Mouse (Mus musculus) embryonic facial prominence, embryonic 10.5 days (tissue): ENCODE measurements around the gene Serpinb6b. TPM values are rescaled to one million over a fixed set of nuclear protein-coding genes. Genes with fewer than 3 reads are reported as not detected.

Experiments used
- DNase-seq: peaks from one replicate; pipeline ENCODE4 v3.0.0-alpha.2; 2017; ENCODE audit warnings: low spot score
- H3K27ac ChIP-seq: fragments of 300-500 bp; sonication (generic); replicated peaks from 2 replicates; pipeline ENCODE4 v1.5.1; 2016; ENCODE audit warnings: mild to moderate bottlenecking
- H3K27me3 ChIP-seq: fragments of 300-500 bp; sonication (generic); replicated peaks from 2 replicates; pipeline ENCODE4 v1.6.1; 2016; ENCODE audit warnings: low read depth, mild to moderate bottlenecking; ENCODE audit not compliant: poor library complexity, severe bottlenecking
- H3K36me3 ChIP-seq: fragments of 300-500 bp; sonication (generic); replicated peaks from 2 replicates; pipeline ENCODE4 v1.6.1; 2016; ENCODE audit warnings: mild to moderate bottlenecking, moderate library complexity
- H3K4me1 ChIP-seq: fragments of 300-500 bp; sonication (generic); 2 replicates; pipeline ENCODE4 v1.6.1; 2016
- H3K4me3 ChIP-seq: fragments of 300-500 bp; sonication (generic); 2 replicates; pipeline ENCODE4 v1.5.1; 2016; ENCODE audit warnings: mild to moderate bottlenecking, moderate library complexity
- H3K9me3 ChIP-seq: fragments of 300-500 bp; sonication (generic); 2 replicates; pipeline ENCODE4 v1.6.1; 2016; ENCODE audit warnings: mild to moderate bottlenecking
- WGBS: fragments of 180-500 bp; shearing (Covaris S2); methylation state at CpG from one replicate; pipeline ENCODE4 v1.1.7; 2016; 5-methylcytosine and 5-hydroxymethylcytosine counted together
- polyA plus RNA-seq: library from polyadenylated mRNA; unstranded; fragments of >200 nt; fragmentation: Nextera tagmentation; extraction: Ambion mirVana; gene quantifications from 2 replicates; pipeline ENCODE4 v1.2.1, GENCODE M21; 2016

Gene Serpinb6b
- polyA plus RNA-seq, 1 experiment from 2014 or later = 1.7 TPM

DNA sequence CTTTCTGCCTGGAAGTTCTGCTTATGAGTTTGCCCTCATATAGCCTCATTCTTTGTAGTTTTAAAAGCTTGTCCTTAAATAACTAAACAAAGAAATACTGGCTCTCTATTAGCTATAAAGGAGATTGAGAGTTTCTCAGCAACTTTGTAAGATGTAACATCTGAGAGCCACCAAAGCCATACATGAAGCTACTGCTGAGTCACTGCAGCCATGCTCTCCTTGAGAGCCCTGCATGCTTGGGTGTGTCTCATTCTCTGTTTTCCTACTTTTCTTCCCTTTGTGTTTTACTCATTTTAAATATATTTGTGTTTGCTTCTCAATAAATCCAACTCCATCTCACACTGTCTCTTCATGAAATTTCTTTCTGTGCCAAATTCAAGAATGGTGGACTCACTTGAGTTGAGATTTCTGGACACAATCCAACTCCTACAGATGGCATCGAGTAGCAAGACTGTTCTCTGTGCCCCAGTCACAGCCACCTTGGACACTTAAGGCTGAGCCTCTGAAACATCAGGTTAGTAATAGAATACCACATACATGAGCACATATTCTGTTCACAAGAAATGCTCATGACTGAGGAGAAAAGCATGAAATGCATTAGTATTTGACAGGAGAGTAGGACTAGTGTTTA, 61.5 kb downstream of the Serpinb6b start:
- DNase-seq = no peak
- no peak overlapping the region for H3K4me3 ChIP-seq
- no peak overlapping the region for H3K27ac ChIP-seq
- no peaks in the 10 kb centered on the region for H3K9me3 ChIP-seq
- no peaks in the 10 kb centered on the region for H3K36me3 ChIP-seq
- no peaks in the 10 kb centered on the region for H3K4me1 ChIP-seq
- H3K27me3 ChIP-seq = no peaks in the 10 kb centered on the region
- 79% methylated on average over 1 of the region's 1 CpGs for WGBS

DNA sequence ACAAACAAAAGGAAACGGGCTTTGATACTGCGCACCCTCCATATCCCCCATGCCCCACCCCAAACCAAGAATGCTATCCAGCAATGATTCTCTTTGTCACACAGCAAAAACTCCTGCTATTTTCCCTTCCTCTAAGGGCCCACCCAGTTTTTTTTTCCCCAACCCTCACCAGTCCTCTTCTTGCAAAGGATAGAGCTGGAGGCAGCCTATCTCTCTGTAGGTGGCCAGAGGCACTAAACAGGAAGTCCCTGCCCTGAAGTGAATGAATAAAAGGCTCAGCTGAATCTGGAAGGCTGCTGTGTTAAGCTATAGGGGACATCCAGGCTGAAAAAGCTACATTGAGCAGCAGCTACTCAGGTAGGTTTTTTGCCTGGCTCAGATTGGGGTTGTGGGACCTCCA, 62.2 kb downstream of the Serpinb6b start, which contains the start of gene Serpinb9b:
Gene Serpinb9b, plus strand, starts transcription at position 173 of the 400 bp plus-strand sequence.
- 83% methylated on average over 2 of the region's 2 CpGs for WGBS
- H3K27me3 ChIP-seq = no peaks in the 10 kb centered on the region
- no peaks in the 10 kb centered on the region for H3K9me3 ChIP-seq
- H3K27ac ChIP-seq = no peak within 1 kb of the TSS
- no peak for DNase-seq
- H3K4me3 ChIP-seq = no peak within 1 kb of the TSS
- no peaks in the 10 kb centered on the region for H3K36me3 ChIP-seq
- no peaks in the 10 kb centered on the region for H3K4me1 ChIP-seq

DNA sequence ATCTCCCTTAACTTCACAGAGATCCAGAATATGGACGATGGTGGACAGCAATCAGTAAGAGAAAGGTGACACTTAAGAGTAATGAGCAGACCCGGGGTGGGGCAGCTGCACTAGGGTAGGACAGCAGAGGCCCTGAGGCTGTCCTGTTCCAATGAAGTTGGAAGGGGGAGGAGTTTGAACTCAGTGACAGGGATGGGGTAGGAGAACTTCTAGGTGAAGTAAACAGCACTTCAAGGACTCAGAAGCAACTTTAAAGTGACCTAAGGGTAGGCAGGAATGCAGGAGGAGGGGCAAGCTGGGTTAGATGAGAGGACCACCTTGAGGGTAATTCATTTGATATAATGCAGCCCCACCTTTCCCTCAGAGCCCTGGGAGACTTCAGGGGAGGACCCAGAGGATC, 63.1 kb downstream of the Serpinb6b start:
- Histone ChIP-seq H3K9me3 (no peaks in the 10 kb centered on the region), H3K27ac (no peak overlapping the region), H3K4me3 (no peak overlapping the region), H3K4me1 (no peaks in the 10 kb centered on the region), H3K27me3 (no peaks in the 10 kb centered on the region), H3K36me3 (no peaks in the 10 kb centered on the region)
- 59% methylated on average over 2 of the region's 2 CpGs for WGBS
- no peak for DNase-seq

DNA sequence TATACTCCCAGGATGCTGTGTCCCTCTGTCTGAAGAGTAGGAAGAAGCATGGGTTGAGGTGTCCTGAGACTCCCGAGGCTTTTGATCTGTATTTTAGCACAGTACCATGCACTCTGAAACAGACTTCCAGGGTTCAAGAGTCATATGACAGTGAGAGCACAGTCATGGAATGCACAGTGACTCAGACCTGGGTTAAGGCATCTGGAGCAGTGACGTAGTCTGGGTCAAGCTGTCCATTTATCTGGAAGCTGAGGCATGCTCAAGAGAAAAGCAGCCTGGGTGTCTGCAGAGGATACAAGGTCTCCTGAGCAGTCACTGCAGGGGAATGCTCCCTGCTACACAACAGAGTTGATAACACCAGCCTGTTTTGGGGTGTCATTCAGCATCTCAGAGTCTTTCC, 63.5 kb downstream of the Serpinb6b start:
- H3K36me3 ChIP-seq = no peaks in the 10 kb centered on the region
- H3K27me3 ChIP-seq = no peaks in the 10 kb centered on the region
- H3K27ac ChIP-seq = no peak overlapping the region
- H3K4me1 ChIP-seq = no peaks in the 10 kb centered on the region
- no peaks in the 10 kb centered on the region for H3K9me3 ChIP-seq
- no peak overlapping the region for H3K4me3 ChIP-seq
- DNase-seq = no peak
- 75% methylated on average over 2 of the region's 2 CpGs for WGBS

Other genes starting within 250 kb of the Serpinb6b start
- 0.02 TPM in 1 of 2 replicates, not detected in the other for gene Mylk4, start 181.3 kb upstream of the Serpinb6b start, polyA plus RNA-seq
- 14.0 and 15.6 TPM in 2 replicates for gene Wrnip1, start 163.2 kb upstream of the Serpinb6b start, polyA plus RNA-seq
- gene D930007J09Rik, start 162.4 kb upstream of the Serpinb6b start, polyA plus RNA-seq = not detected in 2 replicates
- 0.67 and 1.2 TPM in 2 replicates for gene Serpinb1a, start 114.0 kb upstream of the Serpinb6b start, polyA plus RNA-seq
- not detected in 2 replicates for gene Serpinb1c, start 67.0 kb upstream of the Serpinb6b start, polyA plus RNA-seq
- gene Serpinb9, start 38.0 kb downstream of the Serpinb6b start, polyA plus RNA-seq = 1.4 TPM in 2 replicates
- not detected in 2 replicates for gene Serpinb9b, start 62.2 kb downstream of the Serpinb6b start, polyA plus RNA-seq
- 0.28 and 0.59 TPM in 2 replicates for gene Serpinb1b, start 113.4 kb downstream of the Serpinb6b start, polyA plus RNA-seq
- gene Serpinb9c, start 194.5 kb downstream of the Serpinb6b start, polyA plus RNA-seq = not detected in 2 replicates
- gene Serpinb9d, start 227.8 kb downstream of the Serpinb6b start, polyA plus RNA-seq = not detected in 2 replicates